Mouse (Mus musculus) heart, postnatal 4 days (tissue): ENCODE results near the gene Amd1. TPM values are rescaled to one million over a fixed set of nuclear protein-coding genes. Genes with fewer than 3 reads are reported as not detected.
A peak's percentile ranks its signal among the peaks of the same experiment; 100 is the strongest.

Experiments
- DNase-seq: peaks from one replicate; pipeline ENCODE4 v3.0.0; 2021
- total RNA-seq, 2 experiments: library from RNA; stranded (reverse); gene quantifications; 2 replicates each; pipeline ENCODE4 v1.2.3; 2021

Gene Amd1
- 10 to 100 TPM; 31.0 to 32.1 TPM for total RNA-seq

GRCm38 (mm10) chr10:40302140-40302985, at the start of gene Amd1:
Gene Amd1, minus strand, starts transcription at chr10:40302186.
- DNase-seq: peak; percentile 100

GRCm38 (mm10) chr10:40351156-40351555, 49.2 kb upstream of the Amd1 start:
- no peak for DNase-seq

- DNase-seq: no peak
Measured at GRCm38 (mm10) chr10:40350245-40350932, 48.4 kb upstream of the Amd1 start.

- DNase-seq: peak; percentile 73
Measured at GRCm38 (mm10) chr10:40349631-40350177, 47.7 kb upstream of the Amd1 start.

- DNase-seq: peak; percentile 97
Measured at GRCm38 (mm10) chr10:40348566-40349536, 46.9 kb upstream of the Amd1 start.

- DNase-seq: no peak
Measured at GRCm38 (mm10) chr10:40347461-40347954, 45.5 kb upstream of the Amd1 start.

GRCm38 (mm10) chr10:40346776-40347403, 44.9 kb upstream of the Amd1 start:
- no peak for DNase-seq

- no peak for DNase-seq
Measured at GRCm38 (mm10) chr10:40342036-40342435, 40.0 kb upstream of the Amd1 start.

DNA sequence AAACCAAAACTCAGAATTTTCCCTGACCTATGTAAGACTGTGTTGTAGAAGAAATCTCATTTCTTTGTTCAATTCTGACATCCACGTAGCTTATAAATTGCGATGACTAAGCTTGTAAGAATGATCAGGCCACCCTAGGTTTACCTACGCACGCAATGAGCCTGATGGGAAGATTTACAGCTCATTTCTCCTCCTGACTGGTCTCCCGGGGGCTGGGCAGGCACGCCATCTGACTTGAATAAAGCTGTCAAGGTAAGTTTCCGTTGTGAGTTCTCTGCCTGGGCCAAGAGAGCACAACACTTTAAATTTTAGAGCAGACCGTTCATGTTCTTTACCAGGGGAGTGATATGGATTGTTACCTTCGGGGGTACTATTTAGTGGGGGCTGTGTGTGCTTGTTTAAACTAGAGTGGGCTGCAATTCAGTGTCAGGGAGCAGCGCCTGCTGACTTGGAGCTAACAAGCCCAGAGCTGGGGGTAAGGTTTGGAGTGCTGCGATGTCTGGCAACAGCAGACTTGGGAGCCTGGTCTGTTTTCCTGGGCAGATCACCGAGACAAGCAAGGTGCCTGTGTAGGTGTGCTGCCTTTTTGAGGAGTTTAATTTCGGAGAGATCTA, 37.5 kb upstream of the Amd1 start, which contains the start of gene Cdk19:
TSS of gene Cdk19 (plus strand) at position 214 of the 614 bp plus-strand sequence.
- DNase-seq: no peak

DNA sequence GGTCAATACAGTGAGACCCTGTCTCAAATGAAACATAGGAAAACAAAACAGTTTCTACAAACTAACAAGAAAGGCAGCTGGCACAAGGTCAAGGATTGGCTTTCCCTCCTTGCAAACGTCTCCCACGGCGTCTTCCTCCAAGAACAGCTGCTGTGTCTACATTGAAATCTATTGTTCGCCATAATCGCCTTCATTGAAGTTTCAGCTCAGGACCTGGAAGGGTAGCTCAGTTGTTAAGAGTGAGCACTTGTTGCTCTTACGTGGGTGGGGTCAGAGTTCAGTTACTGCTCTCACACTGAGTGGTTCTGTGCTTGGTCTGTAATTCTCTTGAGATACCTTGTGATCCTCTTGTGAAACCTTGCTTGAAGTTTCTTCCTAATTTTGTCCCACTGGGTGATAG, 30.9 kb upstream of the Amd1 start:
- no peak for DNase-seq

DNA sequence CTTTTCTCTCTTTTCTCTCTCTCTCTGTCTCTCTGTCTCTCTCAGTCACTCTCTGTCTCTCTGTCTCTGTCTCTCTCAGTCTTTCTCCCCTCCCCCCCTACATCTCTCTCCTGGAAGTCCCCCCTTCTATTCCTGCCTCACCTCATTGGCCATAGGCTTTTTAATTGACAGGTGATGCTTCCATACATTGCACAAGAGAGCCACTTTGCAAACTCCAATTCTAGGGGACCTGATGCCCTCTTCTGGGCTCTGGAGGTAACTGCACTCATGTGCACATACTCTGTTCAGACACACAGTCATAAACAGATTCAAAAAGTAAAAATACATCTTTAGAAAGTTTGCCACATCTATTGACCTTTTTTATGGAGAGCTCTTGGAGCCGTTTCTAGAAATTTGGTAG, 28.3 kb upstream of the Amd1 start:
- DNase-seq: no peak

- DNase-seq: peak; percentile 46
Measured at GRCm38 (mm10) chr10:40328004-40328551, 26.1 kb upstream of the Amd1 start.

DNA sequence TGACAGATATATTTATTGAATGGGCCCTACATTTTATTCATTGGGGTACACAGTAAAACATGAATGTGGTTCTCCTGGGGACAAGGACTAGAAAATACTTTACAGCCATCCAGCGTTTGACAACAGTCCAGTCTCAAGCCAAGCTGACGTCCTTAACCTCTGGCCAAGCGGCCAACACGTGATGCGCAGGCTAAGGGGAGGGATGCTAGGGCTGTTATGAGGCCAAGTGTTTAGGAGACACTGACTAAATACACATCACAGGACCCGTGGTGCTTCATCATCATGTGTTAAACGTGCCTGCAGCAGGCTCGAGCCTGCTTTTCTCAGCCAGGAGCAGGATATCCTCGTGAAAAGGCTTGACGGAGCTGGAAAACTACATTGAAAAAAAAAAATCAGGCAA, 18.3 kb upstream of the Amd1 start:
- no peak for DNase-seq

- DNase-seq: no peak
Measured at GRCm38 (mm10) chr10:40316841-40317585, 15.0 kb upstream of the Amd1 start.

DNA sequence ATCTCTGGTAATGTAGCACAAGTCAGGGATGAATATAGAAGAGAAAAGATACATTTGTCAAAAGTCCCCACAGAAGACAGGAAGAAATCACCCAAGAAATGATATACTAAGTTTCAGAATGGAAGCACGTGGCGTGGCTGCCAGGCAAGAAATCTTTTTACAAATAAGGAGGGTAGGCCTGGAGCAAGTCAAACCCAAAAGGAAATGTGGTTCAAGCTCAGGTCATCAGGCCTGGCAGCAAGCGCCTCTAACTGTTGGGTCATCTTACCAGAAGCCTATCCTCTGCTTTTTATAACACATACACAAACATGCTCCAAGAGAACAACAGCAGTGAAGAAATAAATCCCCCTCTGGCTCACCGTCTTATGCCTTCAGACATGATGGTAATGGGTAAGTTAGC, 10.8 kb upstream of the Amd1 start:
- DNase-seq: no peak

- DNase-seq: no peak
Measured at GRCm38 (mm10) chr10:40309884-40310635, 8.1 kb upstream of the Amd1 start.

DNA sequence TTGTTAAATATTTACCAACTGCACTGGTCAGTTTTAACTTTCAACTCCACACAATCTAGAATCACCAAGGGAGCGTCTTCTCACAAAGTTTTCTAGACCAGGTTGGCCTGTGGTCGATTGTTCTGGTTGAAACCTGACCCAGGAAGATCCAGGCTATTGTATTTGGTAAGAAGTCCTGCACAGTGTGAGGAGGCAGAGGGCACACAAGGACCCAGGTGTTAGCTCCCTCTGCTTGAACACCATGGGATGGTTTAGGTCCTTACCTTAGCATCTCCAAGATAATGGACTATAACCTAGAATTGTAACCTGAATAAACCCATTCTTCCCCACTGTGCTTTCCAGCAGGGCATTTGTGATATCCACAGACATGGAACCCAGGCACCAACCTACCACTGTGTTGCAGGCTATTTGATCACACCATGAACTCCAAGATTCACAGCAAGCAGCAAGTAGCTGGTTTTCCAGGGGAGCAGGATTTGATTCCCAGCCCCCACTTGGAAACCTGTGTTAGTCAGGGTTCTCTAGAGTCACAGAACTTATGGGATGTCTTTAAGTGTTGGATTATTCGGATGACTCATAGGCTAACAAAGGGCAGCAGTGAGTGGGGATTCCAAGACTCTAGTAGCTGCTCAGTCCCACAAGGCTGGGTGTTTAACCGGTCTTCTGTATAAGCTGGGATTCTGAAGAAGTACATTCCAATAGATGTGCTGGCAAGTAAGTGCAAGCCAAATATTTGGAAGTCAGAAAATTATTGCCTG, 6.0 kb upstream of the Amd1 start:
- no peak for DNase-seq

GRCm38 (mm10) chr10:40305989-40306388, 4.0 kb upstream of the Amd1 start:
- DNase-seq: no peak
